ENCODE assay signal across 16 mouse cellular contexts in genomic region chr19:41113911-41114531, GRCm38 (mm10). TPM values are rescaled to one million over a fixed set of nuclear protein-coding genes. Genes with fewer than 3 reads are reported as not detected.
DNase-seq lines count a peak whose midpoint lies in the region; ATAC-seq lines count a peak whose summit lies in the region.
"Had no signal": no experiment of that assay in that cellular context is flagged by ENCODE, and none has a peak within 500 bp of the region (broad histone marks: within the 10 kb centered on the region; RNA-seq: fewer than 3 reads in every experiment).

No protein-coding gene starts in this region.

- H3K27me3 ChIP-seq in embryonic facial prominence, embryonic 14.5 days (replicated peaks; ENCODE audit: control insufficient read depth, insufficient read depth, low read length), result no peaks in the 10 kb centered on the region
- 0 out of 2 replicates have a peak, but pooled peaks cover 3% of the 10 kb centered on the region for H3K27me3 ChIP-seq in hindbrain, embryonic 13.5 days
- H3K27me3 ChIP-seq in midbrain, embryonic 13.5 days, result peaks cover 80% of the 10 kb centered on the region

- H3K9ac ChIP-seq in embryonic facial prominence, embryonic 14.5 days (ENCODE audit: low read depth, low read length), result no peak overlapping the region
- H3K9ac ChIP-seq in hindbrain, embryonic 13.5 days, result no peak overlapping the region
- no peak overlapping the region for H3K9ac ChIP-seq in midbrain, embryonic 13.5 days (replicated peaks)
- H3K9ac ChIP-seq: embryonic facial prominence, embryonic 13.5 days; limb, embryonic 15.5 days had no signal

- H3K4me2 ChIP-seq in embryonic facial prominence, embryonic 14.5 days (ENCODE audit: low read depth, low read length), result no peak overlapping the region
- peak overlapping the region; percentile 6; the same call in 1 of the 2 replicates for H3K4me2 ChIP-seq in hindbrain, embryonic 13.5 days
- H3K4me2 ChIP-seq in midbrain, embryonic 13.5 days (replicated peaks), result peak overlapping the region; percentile 7; the same call in 1 of the 2 replicates
- H3K4me2 ChIP-seq: embryonic facial prominence, embryonic 13.5 days; limb, embryonic 15.5 days had no signal

- H3K36me3 ChIP-seq in embryonic facial prominence, embryonic 14.5 days (ENCODE audit: control insufficient read depth, insufficient read depth, low read length), result no peaks in the 10 kb centered on the region
- no peaks in the 10 kb centered on the region for H3K36me3 ChIP-seq in hindbrain, embryonic 13.5 days
- no peaks in the 10 kb centered on the region for H3K36me3 ChIP-seq in midbrain, embryonic 13.5 days
- H3K36me3 ChIP-seq: embryonic facial prominence, embryonic 13.5 days; limb, embryonic 15.5 days had no signal

- H3K4me3 ChIP-seq in embryonic facial prominence, embryonic 14.5 days (ENCODE audit: low read depth, low read length), result no peak overlapping the region
- no peak overlapping the region for H3K4me3 ChIP-seq in hindbrain, embryonic 13.5 days
- no peak overlapping the region for H3K4me3 ChIP-seq in midbrain, embryonic 13.5 days (replicated peaks)
- H3K4me3 ChIP-seq: embryonic facial prominence, embryonic 13.5 days; limb, embryonic 15.5 days had no signal

- ATAC-seq in embryonic facial prominence, embryonic 14.5 days (ENCODE audit: low read depth), result no peak
- ATAC-seq in hindbrain, embryonic 13.5 days (ENCODE audit: low FRiP score), result peak; percentile 68
- peak; percentile 76 for ATAC-seq in midbrain, embryonic 13.5 days
- no peak for ATAC-seq in megakaryocyte progenitor cell, adult 5-6 weeks (replicated peaks; ENCODE audit: poor library complexity)

- H3K9me3 ChIP-seq in embryonic facial prominence, embryonic 14.5 days (ENCODE audit: control insufficient read depth, low read length), result no peaks in the 10 kb centered on the region
- H3K9me3 ChIP-seq in hindbrain, embryonic 13.5 days, result no peaks in the 10 kb centered on the region
- H3K9me3 ChIP-seq in midbrain, embryonic 13.5 days, result no peaks in the 10 kb centered on the region
- H3K9me3 ChIP-seq: embryonic facial prominence, embryonic 13.5 days; limb, embryonic 15.5 days had no signal

- peak; percentile 57 for DNase-seq in brain, adult 2 months (ENCODE audit: low read depth, low spot score)
- DNase-seq in embryonic facial prominence, embryonic 14.5 days (ENCODE audit: low spot score), result peak; percentile 32
- DNase-seq in adrenal gland, postnatal 36 days, result no peak
- no peak for DNase-seq in adrenal gland, postnatal 25 days
- DNase-seq in urinary bladder, postnatal 25 days (ENCODE audit: low spot score), result no peak
- DNase-seq: kidney, postnatal 10 days had no signal

- peaks cover 12% of the 10 kb centered on the region for H3K4me1 ChIP-seq in embryonic facial prominence, embryonic 14.5 days (ENCODE audit: control insufficient read depth, insufficient read depth, low read length)
- peaks cover 65% of the 10 kb centered on the region for H3K4me1 ChIP-seq in hindbrain, embryonic 13.5 days (replicated peaks)
- peaks cover 34% of the 10 kb centered on the region for H3K4me1 ChIP-seq in midbrain, embryonic 13.5 days (replicated peaks)

- 68% methylated on average over 17 of the region's 17 CpGs for WGBS in embryonic facial prominence, embryonic 14.5 days
- 43% methylated on average over 17 of the region's 17 CpGs for WGBS in hindbrain, embryonic 13.5 days
- WGBS in midbrain, embryonic 13.5 days, result 34% methylated on average over 17 of the region's 17 CpGs

- H3K27ac ChIP-seq in embryonic facial prominence, embryonic 14.5 days (replicated peaks; ENCODE audit: low read depth, low read length), result no peak overlapping the region
- H3K27ac ChIP-seq in hindbrain, embryonic 13.5 days, result no peak overlapping the region
- no peak overlapping the region for H3K27ac ChIP-seq in midbrain, embryonic 13.5 days
- H3K27ac ChIP-seq: embryonic facial prominence, embryonic 13.5 days; limb, embryonic 15.5 days; macrophage had no signal

RNA-seq across cellular contexts. Expression of gene Opalin, which starts 37.1 kb away (rescaled TPM):
- polyA plus RNA-seq in embryonic facial prominence, embryonic 14.5 days (2014; fragmentation: Nextera tagmentation; extraction: Ambion mirVana), result not detected in 2 replicates
- not detected in 2 replicates for polyA plus RNA-seq in hindbrain, embryonic 13.5 days (2015; fragmentation: Nextera tagmentation; extraction: Ambion mirVana)
- not detected in 2 replicates for polyA plus RNA-seq in midbrain, embryonic 13.5 days (2015; fragmentation: Nextera tagmentation; extraction: Ambion mirVana)
- total RNA-seq in adrenal gland, postnatal 36 days (2021), result not detected
- not detected in 2 replicates for total RNA-seq in megakaryocyte progenitor cell, adult 5-6 weeks (2015)
- total RNA-seq in megakaryocyte progenitor cell, adult 5-6 weeks (2017), result not detected in 2 replicates
- total RNA-seq in adrenal gland, postnatal 25 days (2021), result not detected in 2 replicates
- total RNA-seq: CH12.LX; heart, postnatal 25 days had no signal
- polyA plus RNA-seq: embryonic facial prominence, embryonic 13.5 days; gonadal fat pad, adult 2 months; limb, embryonic 15.5 days; macrophage; stomach, embryonic 16.5 days had no signal

Comparison
In these comparisons a context has a peak if more than half of its experiments do, and no peak if none do; other contexts are left out.
1. DNase-seq: peak in brain, adult 2 months (single experiment) and embryonic facial prominence, embryonic 14.5 days (single experiment); none in adrenal gland, postnatal 36 days (0 of 2), adrenal gland, postnatal 25 days (single experiment) and urinary bladder, postnatal 25 days (single experiment).
2. ATAC-seq: peak in hindbrain, embryonic 13.5 days (single experiment) and midbrain, embryonic 13.5 days (single experiment); none in embryonic facial prominence, embryonic 14.5 days (single experiment) and megakaryocyte progenitor cell, adult 5-6 weeks (single experiment).